Mouse (Mus musculus) kidney, postnatal 14 days (tissue): Measurements from ENCODE around the gene Opa1.

ENCODE experiments used
- DNase-seq: peaks from one replicate; pipeline ENCODE4 v3.0.0; 2022; ENCODE audit warnings: mixed read lengths

Gene Opa1

GRCm38 (mm10) chr16:29656901-29657300 is 77.8 kb downstream of the Opa1 start:
- no peak for DNase-seq

- DNase-seq = peak; percentile 6
These were observed 78.8 kb downstream of the Opa1 start for GRCm38 (mm10) chr16:29657650-29658548.

- no peak for DNase-seq
These were observed 80.1 kb downstream of the Opa1 start for GRCm38 (mm10) chr16:29659101-29659810.

- no peak for DNase-seq
These were observed 84.1 kb downstream of the Opa1 start for GRCm38 (mm10) chr16:29663042-29663758.

GRCm38 (mm10) chr16:29664392-29664791 is 85.3 kb downstream of the Opa1 start:
- DNase-seq = no peak

- no peak for DNase-seq
These were observed 88.0 kb downstream of the Opa1 start for GRCm38 (mm10) chr16:29666991-29667701.

GRCm38 (mm10) chr16:29667702-29668061 is 88.5 kb downstream of the Opa1 start:
- no peak for DNase-seq

- DNase-seq = no peak
These were observed 89.3 kb downstream of the Opa1 start for GRCm38 (mm10) chr16:29668451-29668850.

- no peak for DNase-seq
These were observed 91.7 kb downstream of the Opa1 start for GRCm38 (mm10) chr16:29670806-29671205.

GRCm38 (mm10) chr16:29673230-29673629 is 94.1 kb downstream of the Opa1 start:
- DNase-seq = no peak

- DNase-seq = no peak
These were observed 100.5 kb downstream of the Opa1 start for GRCm38 (mm10) chr16:29679607-29680006.

GRCm38 (mm10) chr16:29680548-29681175 is 101.5 kb downstream of the Opa1 start:
- no peak for DNase-seq

GRCm38 (mm10) chr16:29682555-29683431 is 103.7 kb downstream of the Opa1 start:
- DNase-seq = peak; percentile 8

GRCm38 (mm10) chr16:29683563-29683962 is 104.4 kb downstream of the Opa1 start:
- DNase-seq = peak; percentile 54

GRCm38 (mm10) chr16:29684111-29684510 is 105.0 kb downstream of the Opa1 start:
- DNase-seq = no peak

- no peak for DNase-seq
These were observed 105.5 kb downstream of the Opa1 start for GRCm38 (mm10) chr16:29684641-29685040.

- DNase-seq = peak; percentile 18
These were observed 107.0 kb downstream of the Opa1 start for GRCm38 (mm10) chr16:29686141-29686540.

- DNase-seq = no peak
These were observed 109.1 kb downstream of the Opa1 start for GRCm38 (mm10) chr16:29687987-29688885.

GRCm38 (mm10) chr16:29689187-29689819 is 110.2 kb downstream of the Opa1 start:
- no peak for DNase-seq
